Mouse (Mus musculus) frontal cortex, postnatal 25 days (tissue): ENCODE measurements around the gene Deup1.
A peak's percentile ranks its signal among the peaks of the same experiment; 100 is the strongest.

Experiments
- DNase-seq, 2 experiments: peaks; one replicate each; pipeline ENCODE4 v3.0.0; 2022; ENCODE audit warnings: low spot score in 2 of 2

The Deup1 gene

DNA sequence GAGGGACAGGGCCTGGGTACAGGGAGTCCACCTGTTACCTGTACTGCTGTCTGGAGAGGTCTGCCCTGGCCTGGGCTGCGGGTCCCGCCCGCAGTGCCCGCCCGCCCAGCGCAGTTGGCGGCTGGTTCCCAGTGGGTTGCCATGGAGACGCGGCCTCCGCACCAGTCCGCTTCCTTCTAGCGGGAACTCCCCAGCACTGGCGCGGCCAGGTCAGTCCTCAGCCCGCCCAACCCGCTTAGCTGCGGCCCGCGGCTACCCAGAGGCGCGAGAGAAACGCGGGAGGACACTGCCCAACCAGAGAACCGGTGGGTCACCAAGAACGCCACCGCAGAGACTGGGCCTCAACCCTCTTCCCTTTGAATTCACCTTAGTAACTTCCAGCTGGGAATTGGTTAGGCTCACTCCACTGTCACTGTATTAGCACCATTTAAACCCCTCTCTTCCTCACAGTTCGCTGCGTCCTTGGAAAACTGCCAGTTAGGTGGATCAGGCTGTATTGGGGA is at the start of gene Deup1:
Gene Deup1, minus strand, starts transcription at position 149 of the 503 bp plus-strand sequence.
- peak in 1 of 2 experiments; percentile 16 for DNase-seq

DNA sequence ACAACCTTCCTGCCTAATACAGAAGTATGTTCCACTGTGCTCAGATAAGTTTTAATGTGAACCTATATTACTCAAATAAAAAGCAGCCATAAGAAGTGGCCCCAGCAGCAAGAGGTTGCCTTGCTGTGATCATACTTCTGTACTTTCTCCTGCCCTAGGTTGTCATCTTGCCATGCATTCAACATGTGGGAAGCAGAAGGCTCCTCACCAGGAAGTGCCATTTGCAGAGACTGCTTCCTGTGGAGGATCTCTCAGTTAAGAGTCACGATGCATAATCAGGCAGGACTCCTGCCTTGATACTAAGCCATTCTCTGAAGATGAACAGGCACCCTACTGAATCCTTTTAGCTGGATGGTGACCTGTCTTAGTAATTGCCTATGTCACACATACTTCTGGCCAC is 44.5 kb upstream of the Deup1 start:
- no peak for DNase-seq

GRCm38 (mm10) chr9:15670002-15670527 is 42.3 kb upstream of the Deup1 start:
- no peak for DNase-seq

DNA sequence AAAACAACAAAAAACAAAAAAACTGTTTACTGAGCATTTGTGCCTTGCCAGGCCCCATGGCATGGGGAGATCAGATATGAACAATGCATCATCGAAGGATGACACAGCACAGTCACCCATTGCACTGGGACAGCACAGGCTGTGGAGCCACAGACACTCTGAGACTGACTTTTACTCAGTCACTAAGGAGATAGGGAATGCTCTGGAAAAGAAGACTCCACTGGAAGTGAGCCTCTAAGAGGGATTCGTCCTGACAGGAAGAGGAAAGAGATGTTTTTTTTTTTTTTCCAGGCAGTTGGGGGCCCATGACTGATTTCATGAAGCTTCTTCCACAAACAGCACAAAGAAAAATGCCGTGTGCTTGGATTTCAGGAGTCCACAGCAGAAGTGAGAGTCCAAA is 41.7 kb upstream of the Deup1 start:
- no peak for DNase-seq

DNA sequence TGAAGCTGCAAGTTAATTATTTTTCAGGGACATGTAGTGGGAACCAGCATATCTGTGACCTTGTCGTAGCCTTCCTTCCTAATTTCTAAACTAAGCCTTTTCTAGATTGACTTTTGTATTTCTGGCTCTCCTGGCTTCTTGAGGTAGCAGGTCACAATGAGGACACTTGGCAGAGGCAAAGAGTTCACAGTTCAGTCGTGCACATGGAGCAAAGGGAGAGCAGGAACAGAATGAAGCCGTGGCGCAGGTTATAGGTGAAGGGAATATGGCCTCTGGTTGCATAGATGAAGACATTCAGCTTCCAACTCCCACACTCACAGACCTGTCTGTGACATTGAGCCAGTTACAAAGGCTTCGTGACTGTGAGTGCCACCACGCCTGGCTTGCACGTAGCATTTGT is 36.9 kb upstream of the Deup1 start:
- DNase-seq: no peak

DNA sequence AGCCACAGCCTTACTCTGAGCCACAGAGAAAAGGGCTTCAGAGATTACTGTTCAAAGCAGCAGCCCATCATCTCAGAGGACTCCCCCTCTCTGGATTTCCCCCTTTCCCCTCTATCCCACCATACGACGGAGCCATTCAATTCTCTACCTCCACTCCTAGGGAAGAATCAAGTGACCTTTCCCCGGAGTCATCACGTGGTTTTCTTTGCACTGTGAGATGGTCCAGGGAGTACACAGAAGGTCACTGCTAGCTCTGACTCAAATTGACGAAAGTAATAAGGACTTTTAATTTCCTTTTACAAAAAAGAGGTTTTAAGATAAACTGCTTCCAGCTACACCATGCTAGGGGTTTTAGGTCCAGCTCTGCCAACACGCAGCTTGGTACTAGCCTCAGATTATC is 31.3 kb upstream of the Deup1 start:
- no peak for DNase-seq

GRCm38 (mm10) chr9:15658236-15658785 is 30.6 kb upstream of the Deup1 start:
- DNase-seq: no peak

DNA sequence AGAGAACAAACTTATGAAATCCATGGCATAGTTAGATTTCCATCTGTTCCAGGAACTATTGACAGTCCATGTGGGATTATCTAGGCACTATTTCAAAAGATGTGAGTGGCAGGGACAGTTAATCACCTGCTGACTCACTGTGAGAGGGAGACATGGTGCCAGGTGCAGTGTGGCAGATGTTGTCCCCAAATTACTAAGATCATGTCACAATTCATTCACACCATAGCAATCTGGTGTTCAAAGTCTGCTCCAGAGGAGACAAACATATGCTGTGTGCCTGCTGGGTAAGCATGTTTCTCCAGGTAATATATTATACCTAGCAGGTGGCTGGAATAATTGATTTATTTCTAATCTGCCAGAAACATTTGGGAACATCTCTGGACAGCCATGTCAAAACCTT is 25.3 kb upstream of the Deup1 start:
- DNase-seq: no peak

- DNase-seq: no peak
These were observed 22.2 kb upstream of the Deup1 start for GRCm38 (mm10) chr9:15649977-15650376.

DNA sequence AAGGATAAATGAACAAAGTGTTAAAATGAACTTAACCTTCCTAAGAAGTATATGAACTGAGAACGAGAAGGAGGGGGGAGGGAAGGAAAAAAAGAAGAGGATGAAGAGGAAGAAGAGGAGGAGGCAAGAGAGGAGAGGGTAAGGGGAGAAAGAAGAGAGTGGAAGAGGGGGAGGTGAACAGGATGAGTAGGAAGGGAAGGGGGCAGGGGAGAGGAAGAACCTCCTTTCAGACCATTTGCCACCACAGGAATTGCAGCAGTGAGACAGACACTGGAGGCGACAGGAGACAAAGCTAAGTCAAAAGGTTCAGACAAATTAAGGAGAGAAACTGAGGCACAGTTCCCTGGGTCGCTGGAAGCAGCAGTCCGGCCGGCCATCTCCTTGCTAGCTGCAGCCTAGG is 349 bp downstream of the Deup1 start:
- no peak for DNase-seq

- no peak for DNase-seq
These were observed 3.0 kb downstream of the Deup1 start for GRCm38 (mm10) chr9:15624739-15625138.

DNA sequence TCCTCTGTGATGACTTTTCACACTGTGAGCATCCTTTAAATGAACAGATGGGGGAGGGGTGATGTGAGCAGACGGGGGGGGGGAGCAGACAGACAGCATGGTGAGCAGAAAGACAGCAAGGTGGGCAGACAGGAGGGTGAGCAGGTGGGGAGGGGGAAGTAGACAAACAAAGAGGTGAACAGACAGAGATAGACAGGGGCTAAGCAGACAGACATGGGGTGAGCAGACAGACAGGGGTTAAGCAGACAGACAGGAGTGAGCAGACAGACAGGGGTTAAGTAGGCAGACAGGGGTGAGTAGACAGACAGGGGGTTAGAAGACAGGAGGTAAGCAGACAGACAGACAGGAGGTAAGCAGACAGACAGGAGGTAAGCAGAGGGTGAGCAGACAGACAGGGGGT is 8.0 kb downstream of the Deup1 start:
- DNase-seq: no peak

GRCm38 (mm10) chr9:15619020-15619590 is 8.6 kb downstream of the Deup1 start:
- DNase-seq: no peak

DNA sequence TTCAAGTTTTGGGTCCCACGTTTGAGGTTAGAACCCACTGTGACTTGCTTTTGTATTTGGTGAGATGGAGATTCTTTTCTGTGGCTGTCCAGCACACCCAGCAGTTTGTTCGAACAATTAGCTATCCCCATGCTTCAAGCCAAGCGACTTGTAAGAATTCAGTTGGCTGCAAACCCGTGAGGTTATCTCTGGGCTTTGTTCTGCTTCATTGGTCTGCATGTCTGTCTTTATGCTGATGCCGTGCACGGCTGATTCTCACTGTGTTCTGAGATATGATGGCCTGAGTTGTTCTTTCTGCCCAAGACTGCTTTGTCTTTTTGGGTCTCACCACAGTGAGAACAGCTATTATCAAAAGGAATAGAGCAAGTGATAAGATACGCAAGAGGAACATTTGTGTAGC is 10.7 kb downstream of the Deup1 start:
- no peak for DNase-seq

- no peak for DNase-seq
These were observed 11.3 kb downstream of the Deup1 start for GRCm38 (mm10) chr9:15616471-15616870.

DNA sequence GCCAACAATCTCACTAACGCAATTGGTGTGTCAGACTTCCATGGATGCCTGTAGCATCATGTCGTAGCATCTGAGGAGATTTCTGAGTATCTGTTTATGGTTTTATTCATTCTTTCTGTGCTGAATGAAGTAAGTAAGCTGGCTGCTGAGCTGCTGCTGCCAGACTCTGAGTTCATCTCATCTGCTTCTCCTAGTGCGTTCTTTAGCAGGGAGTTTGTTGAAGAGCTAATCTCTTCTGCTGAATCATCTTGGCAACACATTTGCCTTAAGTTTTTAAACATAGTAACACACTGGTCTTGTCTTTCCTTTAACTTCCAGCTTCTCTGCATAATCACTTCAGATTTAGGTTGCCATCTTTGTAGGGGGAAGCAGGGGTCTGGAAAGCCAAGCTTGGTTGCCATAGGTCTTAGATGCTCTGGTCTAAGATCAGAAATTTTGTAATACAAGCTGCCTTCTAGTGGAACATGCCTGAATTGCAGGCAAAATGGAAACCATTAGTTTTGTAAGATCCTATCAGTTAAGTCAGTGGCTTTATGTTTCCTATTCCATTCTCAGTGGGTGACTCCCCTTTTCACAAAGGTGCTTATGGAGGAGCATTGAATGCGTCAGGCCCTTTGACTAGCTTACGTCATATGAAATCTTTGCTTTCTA is 18.3 kb downstream of the Deup1 start:
- no peak for DNase-seq

GRCm38 (mm10) chr9:15607601-15608000 is 20.1 kb downstream of the Deup1 start:
- no peak for DNase-seq

DNA sequence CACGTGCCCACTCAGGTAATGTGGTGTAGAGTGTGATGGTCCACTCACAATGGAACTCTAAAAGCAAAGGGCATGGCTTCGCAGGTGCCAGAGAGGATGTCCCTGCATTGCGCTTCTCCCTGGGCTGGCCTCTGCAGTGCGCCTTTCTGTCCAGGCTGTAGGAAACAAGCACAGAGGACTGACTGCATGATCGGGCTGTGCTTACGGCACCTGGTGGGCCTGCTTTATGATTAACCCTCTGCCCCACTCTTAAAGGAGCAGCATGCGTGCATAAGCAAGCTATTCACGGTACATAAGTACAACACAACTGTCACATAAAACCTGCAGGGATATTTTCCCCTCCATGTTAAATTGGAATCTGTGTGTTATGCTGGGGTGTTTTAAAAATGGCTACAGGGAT is 24.6 kb downstream of the Deup1 start:
- DNase-seq: no peak

DNA sequence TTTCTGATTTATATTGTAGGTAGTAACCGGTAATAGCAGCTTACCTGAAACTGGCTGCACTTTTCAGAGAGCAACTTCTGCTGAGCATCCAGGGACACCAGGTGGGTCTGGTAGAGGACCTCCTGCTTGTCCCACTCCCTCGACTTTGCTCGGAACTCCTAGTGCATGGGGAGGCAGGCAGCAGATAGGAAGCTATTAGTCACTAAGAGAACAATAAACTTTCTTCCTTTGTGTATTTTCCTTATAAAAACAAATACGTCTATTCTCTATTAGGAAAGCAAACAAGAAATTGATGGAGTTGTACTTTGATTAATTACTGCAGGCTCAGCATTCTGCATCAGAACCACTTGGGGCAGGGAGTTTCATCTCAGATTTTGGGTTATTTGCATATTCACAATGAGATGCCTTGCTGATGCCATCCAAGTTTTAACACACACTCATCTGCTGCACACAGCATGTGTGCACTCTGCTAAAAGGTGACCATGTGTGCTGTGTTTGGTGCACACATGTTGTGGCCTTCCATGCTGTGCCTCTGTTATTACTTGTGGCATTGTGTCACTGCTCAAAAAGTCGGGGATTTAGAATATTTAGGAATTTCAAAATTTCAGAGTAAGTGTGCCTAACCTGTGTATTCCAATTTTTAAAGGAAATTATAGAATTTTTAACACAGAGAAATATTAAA is 26.7 kb downstream of the Deup1 start:
- DNase-seq: no peak

GRCm38 (mm10) chr9:15600156-15600858 is 27.4 kb downstream of the Deup1 start:
- no peak for DNase-seq

- no peak for DNase-seq
These were observed 31.1 kb downstream of the Deup1 start for GRCm38 (mm10) chr9:15596598-15596997.

DNA sequence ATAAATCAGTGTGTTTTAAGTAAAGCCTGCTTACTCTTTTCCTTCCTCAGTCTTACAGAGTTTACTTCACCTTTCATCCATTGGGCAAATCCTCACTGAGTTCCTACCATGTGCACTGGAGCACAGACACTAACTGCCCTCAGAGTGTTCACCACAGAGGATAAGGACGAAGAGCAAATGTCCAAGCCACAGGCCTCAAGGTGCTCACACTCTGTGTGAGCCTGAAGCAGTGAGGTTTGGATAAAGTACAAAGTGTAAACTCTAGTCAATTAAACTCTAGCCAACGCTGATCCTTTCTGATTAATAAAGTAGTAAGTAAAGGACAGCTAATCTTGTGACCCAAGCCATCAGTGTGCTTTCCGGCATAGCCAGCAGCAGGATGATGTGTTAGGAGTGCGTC is 33.6 kb downstream of the Deup1 start:
- DNase-seq: no peak
